Mouse (Mus musculus): ENCODE results near the gene Atg10.
"Not testable (repeated sequence)": the region's sequence is repeated elsewhere in the genome, so short reads cannot be mapped to it uniquely, and the experiment has no call there.

Atg10 gene

GRCm38 (mm10) chr13:91223587-91224437, at the start of gene Atg10:
Atg10 (minus strand) TSS chr13:91223968.
- peak; percentile 92 for DNase-seq (ENCODE audit: low read depth, low spot score)

- no peak for DNase-seq (ENCODE audit: low read depth, low spot score)
These were observed 28.6 kb upstream of the Atg10 start for GRCm38 (mm10) chr13:91252406-91252805.

- DNase-seq (ENCODE audit: low read depth, low spot score): no peak
These were observed 27.9 kb upstream of the Atg10 start for GRCm38 (mm10) chr13:91251636-91252035.

GRCm38 (mm10) chr13:91250050-91250449, 26.3 kb upstream of the Atg10 start:
- DNase-seq (ENCODE audit: low read depth, low spot score): not testable (repeated sequence)

- DNase-seq (ENCODE audit: low read depth, low spot score): no peak
These were observed 22.7 kb upstream of the Atg10 start for GRCm38 (mm10) chr13:91246472-91246871.

- DNase-seq (ENCODE audit: low read depth, low spot score): no peak
These were observed 14.2 kb upstream of the Atg10 start for GRCm38 (mm10) chr13:91237976-91238375.

GRCm38 (mm10) chr13:91236884-91237283, 13.1 kb upstream of the Atg10 start:
- no peak for DNase-seq (ENCODE audit: low read depth, low spot score)

DNA sequence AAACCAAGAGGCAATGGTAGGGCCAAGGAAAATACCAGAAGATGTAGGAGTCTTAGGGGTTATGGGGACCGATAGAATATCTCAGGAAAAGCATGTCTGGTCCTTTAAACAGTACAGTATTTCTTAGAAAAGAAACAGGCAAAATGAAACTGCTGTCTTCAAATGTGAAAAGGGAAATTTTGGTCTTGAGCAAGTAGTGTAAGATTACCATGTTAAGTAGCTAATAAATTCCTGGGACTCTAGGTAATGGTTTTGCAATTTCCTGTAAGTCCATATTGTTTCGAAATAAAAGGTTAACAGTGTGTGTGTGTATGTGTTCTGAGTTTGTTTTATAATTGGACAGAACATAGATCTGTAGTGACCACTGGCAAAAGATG, 658 bp upstream of the Atg10 start:
- peak; percentile 35 for DNase-seq (ENCODE audit: low read depth, low spot score)

- peak; percentile 41 for DNase-seq (ENCODE audit: low read depth, low spot score)
These were observed 705 bp downstream of the Atg10 start for GRCm38 (mm10) chr13:91223063-91223462.

GRCm38 (mm10) chr13:91221696-91222095, 2.1 kb downstream of the Atg10 start:
- DNase-seq (ENCODE audit: low read depth, low spot score): no peak

DNA sequence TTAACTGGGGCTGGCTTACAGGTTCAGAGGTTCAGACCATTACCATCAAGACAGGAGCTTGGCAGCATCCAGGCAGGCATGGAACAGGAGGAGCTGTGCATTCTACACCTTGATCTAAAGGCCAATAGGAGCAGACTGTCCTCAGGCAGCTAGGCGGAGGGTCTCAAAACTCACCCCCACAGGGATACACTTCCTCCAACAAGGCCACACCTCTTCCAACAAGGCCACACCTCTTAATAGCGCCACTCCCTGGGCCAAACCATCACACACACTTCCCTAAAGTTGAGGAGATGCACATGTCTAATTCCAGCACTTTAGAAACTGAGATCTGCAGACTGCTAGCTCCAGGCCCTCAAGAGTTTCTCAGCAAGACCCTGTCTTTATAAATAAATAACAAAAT, 6.1 kb downstream of the Atg10 start:
- no peak for DNase-seq (ENCODE audit: low read depth, low spot score)

DNA sequence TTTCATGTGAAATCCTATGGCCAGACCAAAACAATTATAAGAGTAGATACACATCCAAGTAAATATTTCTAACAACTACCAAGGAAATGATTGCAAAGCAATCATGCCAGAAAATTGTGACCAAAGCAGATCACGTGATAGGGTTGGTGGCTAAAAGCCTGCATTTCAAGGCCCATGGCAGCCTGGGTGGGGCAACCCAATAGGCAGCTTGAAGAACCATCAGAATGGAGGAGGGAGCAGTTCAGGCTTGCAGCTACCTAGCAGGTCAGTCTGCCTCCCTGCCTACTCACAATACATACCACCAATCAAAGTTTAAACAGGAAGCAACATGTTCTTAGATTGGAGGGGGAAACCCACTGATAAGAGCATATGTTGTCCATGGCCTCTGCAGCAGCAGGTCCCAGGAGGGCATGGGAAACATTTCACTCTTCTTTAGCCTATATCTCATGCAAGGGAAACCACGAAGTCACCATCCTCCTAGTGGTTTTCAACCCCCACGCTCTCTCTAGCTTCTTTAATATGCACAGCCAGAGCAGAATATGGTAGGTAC, 7.0 kb downstream of the Atg10 start:
- DNase-seq (ENCODE audit: low read depth, low spot score): no peak

DNA sequence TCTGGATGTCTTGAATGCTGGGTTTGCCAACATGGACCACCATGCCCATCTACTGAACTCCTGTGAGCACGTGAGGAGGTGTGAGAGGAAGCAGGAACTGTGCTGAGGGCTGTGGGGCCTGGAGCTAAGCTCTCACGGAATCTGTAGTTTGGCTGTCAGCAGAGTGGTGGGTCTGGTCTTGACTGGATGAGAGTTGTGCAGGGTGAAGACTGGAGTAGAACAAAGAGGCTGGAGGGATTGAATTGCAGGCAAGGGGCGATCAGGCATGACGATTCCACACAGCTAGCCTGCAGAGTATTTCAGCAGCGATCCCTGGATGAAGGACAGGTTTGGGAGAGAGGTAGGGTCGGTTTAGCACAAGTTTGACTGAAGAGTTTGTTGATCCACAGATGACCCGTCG, 10.8 kb downstream of the Atg10 start:
- no peak for DNase-seq (ENCODE audit: low read depth, low spot score)

- no peak for DNase-seq (ENCODE audit: low read depth, low spot score)
These were observed 17.5 kb downstream of the Atg10 start for GRCm38 (mm10) chr13:91206237-91206636.

GRCm38 (mm10) chr13:91202564-91202963, 21.2 kb downstream of the Atg10 start:
- no peak for DNase-seq (ENCODE audit: low read depth, low spot score)

DNA sequence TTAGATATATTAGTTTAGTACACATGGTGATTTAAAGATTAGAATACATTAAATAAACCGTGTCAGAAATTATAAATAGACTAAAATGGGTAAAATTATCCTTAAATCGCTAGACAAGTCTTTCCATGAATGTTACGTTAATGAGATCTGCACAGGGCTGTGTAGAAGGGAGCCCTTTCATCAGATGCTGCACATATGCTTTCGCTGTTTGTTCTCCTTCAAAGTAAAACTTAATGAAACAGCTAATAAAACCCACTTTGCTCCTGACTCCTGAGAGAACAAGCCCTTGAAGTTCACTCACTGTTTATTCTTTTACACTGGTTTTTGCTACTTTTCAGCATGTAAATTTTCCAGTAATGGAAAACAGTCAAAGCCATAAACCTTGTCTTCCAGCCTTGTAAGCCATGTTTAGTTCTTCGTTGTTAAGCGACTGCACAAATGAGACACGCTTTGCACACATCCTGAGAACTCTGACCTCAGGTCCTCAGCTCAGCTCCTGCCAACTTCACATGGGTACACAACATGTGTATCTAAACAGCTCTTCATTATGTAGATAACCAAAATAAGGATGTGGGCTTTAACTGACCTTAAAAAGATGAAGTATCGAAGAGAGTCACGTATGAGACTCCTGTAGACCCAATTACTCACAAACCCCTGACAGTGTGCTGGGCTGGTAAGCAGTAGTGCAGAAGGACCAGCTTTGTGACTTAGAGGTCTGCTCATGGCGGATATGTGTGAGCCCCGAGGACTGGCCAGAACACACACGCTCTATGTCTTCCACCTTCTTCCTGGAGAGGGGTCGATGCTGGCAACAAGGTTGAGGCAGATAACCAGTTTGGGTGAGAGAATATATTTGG, 36.2 kb downstream of the Atg10 start:
- DNase-seq (ENCODE audit: low read depth, low spot score): peak; percentile 84

DNA sequence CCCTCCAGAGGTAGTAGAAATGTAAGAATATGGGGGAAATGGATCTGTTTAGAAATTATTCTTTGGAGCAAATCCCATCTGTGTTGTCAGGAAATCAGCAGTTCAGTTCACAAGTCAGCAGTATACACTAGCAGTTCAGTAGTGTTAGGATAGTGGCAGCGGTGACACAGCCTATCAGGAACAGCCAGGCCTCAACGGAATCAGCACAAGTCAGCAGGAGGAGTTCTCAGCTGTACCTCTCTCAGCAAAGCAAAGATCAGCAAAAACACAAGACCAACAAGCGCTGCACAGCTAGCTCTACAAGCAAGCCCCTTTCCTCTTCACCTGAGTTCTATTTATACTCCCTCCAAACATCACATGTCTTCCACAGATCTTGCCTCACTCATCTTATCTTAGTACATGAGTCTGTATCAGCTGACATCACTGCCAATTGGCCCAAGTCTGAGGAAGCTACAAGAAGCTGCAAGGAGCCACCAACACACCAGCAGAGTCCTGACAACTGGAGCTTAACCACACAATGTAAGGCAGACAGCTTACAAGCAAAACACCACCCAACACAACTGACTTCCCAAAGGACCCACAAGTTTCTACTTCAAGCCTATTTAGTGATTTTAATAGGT, 38.4 kb downstream of the Atg10 start:
- no peak for DNase-seq (ENCODE audit: low read depth, low spot score)

GRCm38 (mm10) chr13:91184226-91184625, 39.5 kb downstream of the Atg10 start:
- no peak for DNase-seq (ENCODE audit: low read depth, low spot score)

DNA sequence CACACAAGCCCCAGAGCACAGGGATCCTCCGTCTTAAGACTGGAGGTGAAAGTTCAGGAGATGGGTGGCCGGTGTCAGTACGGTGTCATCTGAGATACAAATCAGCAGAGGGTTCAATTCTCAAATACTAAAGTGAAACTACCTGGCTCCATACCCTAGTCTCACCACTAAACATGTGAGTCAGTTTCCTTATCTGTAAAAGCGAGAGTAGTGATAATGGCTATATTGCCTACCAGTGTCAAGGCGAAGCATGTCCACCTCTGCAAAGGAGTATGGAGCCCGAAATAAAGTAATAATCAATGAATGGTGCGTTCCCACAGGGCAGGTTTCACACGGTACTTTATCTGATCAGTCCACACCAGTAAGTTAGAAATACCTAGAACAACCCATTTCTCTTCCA, 43.4 kb downstream of the Atg10 start:
- no peak for DNase-seq (ENCODE audit: low read depth, low spot score)

DNA sequence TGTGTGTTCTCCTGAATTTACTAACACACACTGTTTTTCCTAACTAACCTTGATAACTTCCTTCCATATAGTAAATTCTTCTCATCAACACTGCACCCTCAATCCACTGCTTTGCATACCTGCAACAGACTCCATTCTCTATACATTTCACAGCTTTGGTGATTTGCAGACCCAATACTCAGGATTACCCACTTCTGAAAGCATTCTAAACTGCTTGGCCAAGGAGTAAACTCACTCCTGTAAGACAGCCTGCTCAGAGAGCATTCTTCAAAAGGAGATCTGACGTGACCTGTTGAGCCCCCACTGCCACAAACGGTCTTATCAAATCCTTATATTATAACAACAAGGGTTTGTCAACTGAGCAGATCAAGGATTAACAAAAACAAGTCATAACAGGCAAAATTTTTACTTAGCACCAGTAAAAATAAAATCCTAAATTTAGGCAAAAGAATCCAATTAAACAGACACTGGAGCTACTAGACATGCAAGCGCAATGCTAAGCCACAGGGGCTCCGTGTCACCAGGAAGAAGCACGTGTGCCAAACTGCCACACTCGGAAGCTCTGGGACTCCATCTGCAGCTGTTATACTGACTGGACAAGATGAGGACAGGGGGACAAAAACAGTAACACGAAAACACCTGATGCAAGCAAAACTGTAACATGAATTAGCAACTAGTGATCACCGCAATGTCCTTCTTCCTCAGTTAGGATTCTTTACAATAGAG, 44.4 kb downstream of the Atg10 start:
- no peak for DNase-seq (ENCODE audit: low read depth, low spot score)

DNA sequence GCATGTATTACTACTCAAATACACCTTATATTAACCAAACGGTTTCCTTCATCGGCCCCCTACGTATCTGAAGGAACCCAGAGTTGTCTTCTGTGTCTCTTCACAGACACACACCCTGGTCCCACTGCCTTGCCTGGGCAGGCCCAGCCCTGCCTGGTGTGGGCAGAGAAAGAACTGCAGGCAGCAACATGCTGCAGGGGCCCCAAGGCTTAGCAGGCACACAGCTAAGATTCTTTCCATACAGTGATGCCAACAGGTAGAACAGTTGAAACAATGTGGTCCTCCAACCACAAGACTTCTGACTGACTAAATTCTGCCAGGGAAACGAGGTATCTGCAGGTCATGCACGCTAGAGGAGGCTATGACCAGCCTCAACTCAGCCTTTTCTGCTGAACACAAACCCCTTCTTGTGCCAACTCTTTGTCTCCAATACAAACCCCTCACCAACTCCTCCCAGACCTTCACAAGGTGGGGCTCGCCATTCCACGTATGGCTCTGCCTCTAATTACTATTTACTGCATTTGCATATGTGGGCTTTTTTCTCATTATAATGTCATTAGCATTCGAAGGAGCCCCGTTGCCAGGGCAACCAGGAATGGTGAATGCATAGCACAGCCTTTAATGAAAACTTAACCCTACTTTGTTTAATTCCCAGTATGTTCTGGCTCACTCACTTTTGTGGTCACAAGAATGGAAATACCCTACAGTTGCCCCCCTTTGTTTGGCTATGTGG, 45.2 kb downstream of the Atg10 start:
- peak; percentile 28 for DNase-seq (ENCODE audit: low read depth, low spot score)

Measured in forelimb bud, embryonic 11.5 days (tissue).